Mouse (Mus musculus) cerebellum, adult 2 months (tissue): Measurements from ENCODE around the gene Slit3.

Source experiments
- CTCF ChIP-seq: fragments of 200-500 bp; IDR thresholded peaks from 2 replicates; pipeline ENCODE4 v1.5.1; 2011; ENCODE audit warnings: low read depth, mild to moderate bottlenecking, control low read depth, low read length, moderate library complexity, borderline replicate concordance; ENCODE audit not compliant: insufficient read depth
- POLR2A ChIP-seq: fragments of 200-500 bp; IDR thresholded peaks from 2 replicates; pipeline ENCODE4 v1.6.1; 2011; ENCODE audit warnings: low read length, control low read depth, borderline replicate concordance; ENCODE audit not compliant: insufficient read depth

- no peak for TF ChIP-seq CTCF
- TF ChIP-seq POLR2A, result no peak
Observed at GRCm38 (mm10) chr11:35507781-35508390, 386.9 kb downstream of the Slit3 start.
